Mouse (Mus musculus): ENCODE data around the gene Ttll12. TPM values are rescaled to one million over a fixed set of nuclear protein-coding genes. Genes with fewer than 3 reads are reported as not detected.
A peak's percentile ranks its signal among the peaks of the same experiment; 100 is the strongest.

Ttll12 gene
- total RNA-seq, 2 experiments from 2014 or later, result 4.4 to 4.7 TPM

- DNase-seq, result no peak
- intact Hi-C loops (cut with DNase I), result no loop called here
Observed at GRCm38 (mm10) chr15:83596833-83597232, 1.9 kb upstream of the Ttll12 start.

GRCm38 (mm10) chr15:83595364-83595711 is 381 bp upstream of the Ttll12 start:
- intact Hi-C loops (cut with DNase I), result no loop called here
- DNase-seq, result no peak

GRCm38 (mm10) chr15:83593702-83594512 is 1.1 kb downstream of the Ttll12 start:
- intact Hi-C loops (cut with DNase I), result no loop called here
- DNase-seq, result no peak

DNA sequence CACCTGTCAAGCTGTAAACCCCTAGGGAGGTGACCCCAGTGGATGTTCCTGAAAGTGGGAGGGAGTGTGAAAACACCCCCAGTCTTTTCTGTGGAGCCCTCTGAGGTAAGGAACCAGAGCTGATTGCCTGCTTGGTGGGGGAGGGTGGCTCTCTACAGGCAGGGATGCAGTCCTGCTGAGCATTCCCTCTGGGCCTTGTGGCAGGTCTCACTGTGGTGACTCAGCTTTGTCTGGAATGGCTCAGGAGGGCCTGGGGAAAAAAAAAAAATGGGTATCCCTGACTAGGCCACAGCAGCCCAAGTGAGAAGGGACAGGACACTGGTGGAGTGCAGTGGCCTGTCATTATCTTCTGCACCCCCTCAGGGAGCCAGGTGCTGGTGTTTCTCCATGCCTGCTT is 1.8 kb downstream of the Ttll12 start:
- DNase-seq, result no peak
- intact Hi-C loops (cut with DNase I), result no loop called here

GRCm38 (mm10) chr15:83592260-83593188 is 2.4 kb downstream of the Ttll12 start:
- intact Hi-C loops (cut with DNase I), result no loop called here
- no peak for DNase-seq

- DNase-seq, result no peak
- intact Hi-C loops (cut with DNase I), result no loop called here
Observed at GRCm38 (mm10) chr15:83591758-83592157, 3.2 kb downstream of the Ttll12 start.

DNA sequence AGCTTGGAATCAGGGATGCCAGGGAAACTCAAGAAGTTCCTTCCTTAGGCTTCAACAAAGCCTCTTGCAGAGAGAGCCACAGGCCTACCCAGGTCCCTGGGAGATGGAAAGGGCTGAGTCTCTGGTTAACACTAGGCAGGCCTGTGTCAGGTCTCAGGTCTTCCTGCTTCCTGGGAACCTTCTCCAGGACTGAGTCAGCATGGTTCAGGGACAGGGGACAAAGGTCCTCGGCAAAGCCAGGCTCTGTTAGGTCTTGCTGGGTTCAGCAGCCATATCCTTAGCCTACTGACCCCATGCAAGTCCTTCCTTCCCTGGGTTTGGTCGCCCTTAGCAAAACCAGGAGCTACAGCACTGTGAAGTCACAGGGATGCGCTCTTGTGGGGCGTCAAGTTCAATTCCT is 4.1 kb downstream of the Ttll12 start:
- no peak for DNase-seq
- intact Hi-C loops (cut with DNase I), result no loop called here

DNA sequence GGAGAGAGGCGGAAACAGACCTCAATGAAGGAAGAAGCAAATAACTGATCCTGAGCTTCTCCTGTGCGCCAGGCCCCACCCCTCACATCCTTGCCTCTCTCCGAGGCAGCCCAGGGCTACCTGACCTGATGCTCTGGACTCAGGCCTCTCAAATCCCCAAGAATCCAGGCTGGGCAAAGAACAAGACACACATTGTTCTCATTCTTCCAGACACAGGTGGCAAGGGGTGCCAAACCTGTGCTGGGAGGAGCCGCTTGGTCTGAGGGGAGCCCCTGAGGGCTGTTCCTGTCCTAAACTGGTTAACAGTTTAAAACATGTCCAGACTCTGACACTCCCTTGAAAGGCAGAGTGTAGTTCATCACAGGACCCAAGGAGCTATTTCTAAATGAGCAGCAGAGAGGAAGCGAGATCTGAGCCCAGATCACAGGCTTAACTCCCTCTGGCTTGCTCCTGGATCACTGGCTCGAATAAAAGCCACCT is 10.2 kb downstream of the Ttll12 start:
- intact Hi-C loops (cut with DNase I), result no loop called here
- no peak for DNase-seq

DNA sequence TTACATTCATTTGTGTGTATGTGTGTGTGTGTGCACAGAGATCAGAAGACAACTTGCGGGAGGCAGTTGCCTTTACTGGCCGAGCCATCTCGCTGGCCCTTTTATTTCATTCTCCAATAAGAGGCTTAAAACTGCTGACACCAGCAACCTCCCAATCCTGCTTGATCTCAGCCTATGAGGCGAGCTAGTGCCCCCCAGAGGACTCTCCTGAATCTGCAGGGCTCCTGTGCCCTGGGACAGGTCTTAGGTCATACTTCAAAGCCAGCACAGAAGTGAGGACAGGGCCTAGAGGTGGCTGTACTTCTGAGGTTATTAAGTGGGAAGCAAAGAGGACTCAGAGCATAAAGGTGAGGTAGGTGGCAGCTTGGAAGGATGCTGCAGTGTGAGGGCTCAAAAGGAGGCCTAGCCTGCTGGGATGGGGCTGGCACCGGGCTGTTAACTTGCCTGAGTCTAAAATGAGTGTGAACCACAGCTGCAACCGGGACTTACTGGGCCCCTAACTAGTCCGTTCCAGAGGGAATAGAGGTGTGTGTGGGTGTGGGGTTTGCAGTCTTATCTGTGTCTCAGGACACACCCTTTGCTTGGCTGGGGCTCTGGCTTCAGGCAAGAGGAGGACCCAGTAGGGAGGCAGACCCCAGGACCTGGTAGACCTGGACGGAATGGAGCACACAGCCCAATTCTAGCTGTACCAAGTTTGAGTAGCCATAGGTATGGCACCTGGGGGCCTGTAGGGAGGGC is 11.4 kb downstream of the Ttll12 start:
- DNase-seq, result peak; percentile 35 to 53
- intact Hi-C loops (cut with DNase I), result no loop called here

- intact Hi-C loops (cut with DNase I), result no loop called here
- no peak for DNase-seq
Observed at GRCm38 (mm10) chr15:83582931-83583330, 12.0 kb downstream of the Ttll12 start.

DNA sequence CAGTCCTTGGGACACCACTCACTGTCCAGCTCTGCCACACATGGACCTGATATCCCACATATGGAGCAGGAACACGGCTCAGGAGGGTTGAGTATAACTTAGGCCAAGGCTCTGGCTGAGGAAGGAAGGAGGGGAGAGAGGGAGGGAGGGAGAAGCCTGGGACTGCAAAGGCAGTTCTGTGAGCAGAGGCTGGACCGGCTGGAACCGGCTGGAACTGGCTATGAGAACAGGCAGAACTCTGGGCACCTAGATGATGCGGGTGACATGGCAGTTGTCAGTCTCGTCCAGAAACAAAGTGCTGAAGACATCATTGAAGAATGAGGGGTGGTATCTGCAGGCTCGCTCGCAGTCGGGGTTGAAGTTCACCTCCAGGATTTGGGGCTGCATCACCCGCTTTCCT is 18.3 kb downstream of the Ttll12 start:
- intact Hi-C loops (cut with DNase I), result no loop called here

DNA sequence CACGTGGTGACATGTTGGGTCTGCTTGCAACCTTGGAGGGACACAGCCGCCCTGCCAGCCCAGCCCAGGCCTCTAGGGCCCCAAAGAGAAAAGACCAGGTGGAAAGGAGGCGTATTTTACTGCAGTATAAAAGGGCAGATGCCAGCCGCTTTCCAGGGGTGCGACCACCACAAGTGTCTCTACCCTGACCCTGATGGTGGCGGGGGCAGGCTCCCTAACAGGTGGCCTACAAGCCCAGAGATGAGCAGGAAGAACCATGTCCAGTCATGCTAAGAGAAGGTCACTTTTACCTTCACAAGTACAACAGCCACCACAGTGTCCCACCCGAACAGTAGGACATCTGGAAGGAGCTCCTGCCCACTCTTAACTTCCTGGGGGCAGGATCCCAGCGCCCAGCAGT is 19.4 kb downstream of the Ttll12 start:
- intact Hi-C loops (cut with DNase I), result no loop called here
- DNase-seq, result no peak

More for the DNA sequence above, 18.3 kb downstream of the Ttll12 start:
- DNase-seq, result no peak

DNA sequence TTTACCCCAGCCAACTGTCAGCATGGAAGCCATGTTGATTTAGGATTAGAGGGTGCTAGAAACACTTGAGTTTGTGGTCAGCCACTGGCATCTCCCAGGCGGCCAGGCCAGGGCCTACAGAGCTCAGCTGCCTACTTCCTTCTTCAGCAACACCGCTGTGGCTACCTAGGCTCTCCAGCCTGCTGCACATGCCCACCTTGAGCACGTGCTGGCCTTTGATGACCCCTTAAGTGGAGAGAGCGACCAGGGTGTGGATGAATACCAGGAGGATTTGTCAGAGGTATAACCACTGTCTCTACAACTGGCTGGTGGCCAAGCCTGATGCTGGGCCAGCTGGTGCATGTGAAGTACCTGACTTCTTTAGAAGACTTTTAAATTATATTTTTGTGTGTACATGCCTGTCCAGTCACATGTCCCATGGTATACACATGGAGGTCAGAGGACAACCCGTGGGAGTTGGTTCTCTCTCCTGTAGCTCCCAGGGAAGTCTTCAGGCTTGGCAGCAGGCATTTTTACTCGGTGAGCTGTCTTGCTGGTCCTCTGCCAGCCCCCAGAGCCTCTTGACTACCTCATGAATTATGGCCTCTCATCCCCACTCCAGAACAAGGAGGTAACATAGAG is 20.1 kb downstream of the Ttll12 start:
- intact Hi-C loops (cut with DNase I), result no loop called here
- DNase-seq, result no peak

- intact Hi-C loops (cut with DNase I), result no loop called here
- DNase-seq, result no peak
Observed at GRCm38 (mm10) chr15:83573606-83574005, 21.4 kb downstream of the Ttll12 start.

GRCm38 (mm10) chr15:83572132-83572531 is 22.8 kb downstream of the Ttll12 start:
- no peak for DNase-seq
- intact Hi-C loops (cut with DNase I), result no loop called here

GRCm38 (mm10) chr15:83571636-83572035 is 23.3 kb downstream of the Ttll12 start:
- DNase-seq, result no peak
- intact Hi-C loops (cut with DNase I), result no loop called here

DNA sequence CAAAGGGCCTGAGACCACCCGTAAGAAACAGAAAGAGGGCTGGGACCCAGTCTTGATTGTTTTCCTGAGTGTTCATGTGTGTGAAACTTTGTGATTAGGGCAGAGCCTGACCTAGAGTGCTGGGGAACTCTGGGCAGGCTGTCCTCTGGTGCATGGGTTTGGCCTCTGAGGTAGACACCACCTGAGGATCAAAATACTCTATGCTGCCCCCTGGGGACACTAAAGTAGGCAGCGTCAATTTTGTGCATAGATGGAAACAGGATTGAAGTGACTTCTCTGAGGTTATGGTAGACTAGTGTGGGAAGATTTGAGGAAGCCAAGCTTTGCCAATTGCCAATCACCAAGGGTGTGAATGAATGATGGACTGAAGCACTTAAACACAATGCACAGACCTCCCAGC is 24.3 kb downstream of the Ttll12 start:
- intact Hi-C loops (cut with DNase I), result no loop called here
- no peak for DNase-seq

DNA sequence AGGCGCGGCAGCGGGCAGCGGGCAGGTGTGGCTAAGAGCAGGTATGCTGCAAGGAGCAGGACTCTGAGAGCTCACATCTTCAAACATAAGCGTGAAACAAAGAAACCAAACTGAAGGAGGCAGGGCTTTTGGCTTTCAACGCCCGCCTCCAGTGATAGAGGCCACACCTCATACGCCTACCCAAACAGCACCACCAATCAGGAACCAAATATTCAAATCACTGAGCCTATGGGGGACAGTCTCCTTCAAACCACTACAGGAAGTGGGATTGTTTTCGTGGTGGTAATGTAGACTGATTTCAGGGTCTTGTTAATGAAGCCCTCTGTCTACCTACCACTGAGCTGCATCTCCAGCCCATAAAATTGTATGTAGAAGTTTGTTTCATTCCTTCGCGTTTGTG is 25.3 kb downstream of the Ttll12 start:
- intact Hi-C loops (cut with DNase I), result no loop called here
- DNase-seq, result no peak

DNA sequence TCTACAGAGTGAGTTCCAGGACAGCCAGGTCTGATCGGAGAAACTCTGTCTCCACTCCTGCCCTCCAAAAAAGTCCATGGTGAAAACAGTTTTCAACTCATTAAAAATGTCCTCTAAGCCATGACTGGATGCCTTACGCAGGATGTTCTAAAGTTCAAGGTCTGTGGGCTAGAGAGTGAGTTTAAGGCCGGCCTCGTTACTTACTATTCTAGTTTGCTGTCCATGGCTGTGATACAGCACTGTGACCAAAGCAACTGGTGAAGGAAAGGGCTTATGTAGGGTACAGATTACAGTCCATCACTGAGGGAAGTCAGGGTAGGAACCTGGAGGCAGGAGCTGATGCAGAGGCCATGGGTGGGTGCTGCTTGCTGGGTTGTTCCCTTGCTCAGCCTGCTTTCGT is 26.4 kb downstream of the Ttll12 start:
- no peak for DNase-seq
- intact Hi-C loops (cut with DNase I), result no loop called here

- no peak for DNase-seq
- intact Hi-C loops (cut with DNase I), result no loop called here
Observed at GRCm38 (mm10) chr15:83567728-83568127, 27.2 kb downstream of the Ttll12 start.

All from gastrocnemius, postnatal 36 days (tissue).